Mouse (Mus musculus) MEL (cell line): ENCODE data around the gene Ybx2. TPM values are rescaled to one million over a fixed set of nuclear protein-coding genes. Genes with fewer than 3 reads are reported as not detected.

Source experiments
- DNase-seq: peaks from one replicate; pipeline ENCODE4 v3.0.0; 2011; ENCODE audit warnings: low read depth, low spot score
- H3K27ac ChIP-seq: 2 replicates; pipeline ENCODE4 v1.5.1; 2012; ENCODE audit warnings: low read depth, mild to moderate bottlenecking, control low read depth, low read length, moderate library complexity; ENCODE audit not compliant: control insufficient read depth
- H3K27me3 ChIP-seq, 2 experiments: fragments of 150-350 bp in 1 of 2; sonication (generic) in 1 of 2; 2 replicates each; pipeline ENCODE4 v1.6.1; 2012; ENCODE audit warnings: low read length in 2 of 2, mild to moderate bottlenecking in 2 of 2, improper control_type of control experiment in 1 of 2, moderate library complexity in 1 of 2; ENCODE audit not compliant: insufficient read depth in 2 of 2, control insufficient read depth in 1 of 2
- H3K36me3 ChIP-seq, 2 experiments: 2 replicates each; pipeline ENCODE4 v1.6.1; 2012 to 2014; ENCODE audit warnings: low read length in 2 of 2, improper control_type of control experiment in 1 of 2, inconsistent platforms in 1 of 2, mild to moderate bottlenecking in 1 of 2; ENCODE audit not compliant: insufficient read depth in 2 of 2, control insufficient read depth in 1 of 2
- H3K4me1 ChIP-seq, 2 experiments: fragments of 150-350 bp in 1 of 2; sonication (generic) in 1 of 2; 2 replicates each; pipeline ENCODE4 v1.6.1; 2012; ENCODE audit warnings: low read length in 2 of 2, improper control_type of control experiment in 1 of 2, mild to moderate bottlenecking in 1 of 2; ENCODE audit not compliant: insufficient read depth in 2 of 2, control insufficient read depth in 1 of 2
- H3K4me3 ChIP-seq, 2 experiments: fragments of 150-350 bp in 1 of 2; sonication (generic) in 1 of 2; 2 replicates each; pipeline ENCODE4 v1.5.1; 2012; ENCODE audit warnings: low read depth in 2 of 2, low read length in 2 of 2, mild to moderate bottlenecking in 2 of 2, moderate library complexity in 2 of 2, control low read depth in 1 of 2, improper control_type of control experiment in 1 of 2; ENCODE audit not compliant: control insufficient read depth in 1 of 2, insufficient read depth in 1 of 2
- H3K79me2 ChIP-seq: 2 replicates; pipeline ENCODE4 v1.6.1; 2012; ENCODE audit warnings: mild to moderate bottlenecking, low read length, moderate library complexity; ENCODE audit not compliant: control insufficient read depth, poor library complexity, insufficient read depth
- H3K9ac ChIP-seq: 2 replicates; pipeline ENCODE4 v1.6.1; 2012; ENCODE audit warnings: low read depth, mild to moderate bottlenecking, control low read depth, low read length, moderate library complexity; ENCODE audit not compliant: control insufficient read depth, poor library complexity, severe bottlenecking
- H3K9me3 ChIP-seq: fragments of 150-350 bp; sonication (generic); replicated peaks from 2 replicates; pipeline ENCODE4 v1.6.1; 2012; ENCODE audit warnings: mild to moderate bottlenecking, low read length, improper control_type of control experiment, moderate library complexity; ENCODE audit not compliant: insufficient read depth
- BHLHE40 ChIP-seq: IDR thresholded peaks from 2 replicates; pipeline ENCODE4 v1.6.1; 2012; ENCODE audit warnings: low read depth, mild to moderate bottlenecking, inconsistent platforms, low read length, improper control_type of control experiment, borderline replicate concordance
- CHD1 ChIP-seq: IDR thresholded peaks from 2 replicates; pipeline ENCODE4 v1.6.1; 2012; ENCODE audit warnings: low read depth, mild to moderate bottlenecking, inconsistent platforms, low read length, improper control_type of control experiment
- E2F4 ChIP-seq: IDR thresholded peaks from 2 replicates; pipeline ENCODE4 v1.6.1; 2011; ENCODE audit warnings: low read depth, low read length, improper control_type of control experiment, borderline replicate concordance
- EP300 ChIP-seq, 2 experiments: IDR thresholded peaks; 2 replicates each; pipeline ENCODE4 v1.6.1; 2011; ENCODE audit warnings: improper control_type of control experiment in 2 of 2, low read length in 2 of 2, low read depth in 1 of 2, mild to moderate bottlenecking in 1 of 2
- ETS1 ChIP-seq: IDR thresholded peaks from 2 replicates; pipeline ENCODE4 v1.6.1; 2012; ENCODE audit warnings: low read depth, mild to moderate bottlenecking, inconsistent platforms, low read length, improper control_type of control experiment, moderate library complexity
- GABPA ChIP-seq: IDR thresholded peaks from 2 replicates; pipeline ENCODE4 v1.6.1; 2012; ENCODE audit warnings: low read depth, mild to moderate bottlenecking, inconsistent platforms, low read length, improper control_type of control experiment, moderate library complexity
- GATA1 ChIP-seq: IDR thresholded peaks from 2 replicates; pipeline ENCODE4 v1.6.1; 2011; ENCODE audit warnings: low read depth, low read length, improper control_type of control experiment
- HCFC1 ChIP-seq: IDR thresholded peaks from 2 replicates; pipeline ENCODE4 v1.6.1; 2012; ENCODE audit warnings: low read depth, mild to moderate bottlenecking, inconsistent platforms, low read length, improper control_type of control experiment, moderate library complexity
- JUND ChIP-seq: IDR thresholded peaks from 2 replicates; pipeline ENCODE4 v1.6.1; 2011; ENCODE audit warnings: low read depth, mild to moderate bottlenecking, improper control_type of control experiment, low read length
- KAT2A ChIP-seq: conservative IDR thresholded peaks from 2 replicates; pipeline ENCODE4 v1.6.1; 2012; ENCODE audit warnings: low read depth, low read length, improper control_type of control experiment, inconsistent platforms
- MAFK ChIP-seq: IDR thresholded peaks from 2 replicates; pipeline ENCODE4 v1.6.1; 2011; ENCODE audit warnings: low read depth, mild to moderate bottlenecking, low read length, improper control_type of control experiment, borderline replicate concordance
- MAZ ChIP-seq: IDR thresholded peaks from 2 replicates; pipeline ENCODE4 v1.6.1; 2012; ENCODE audit warnings: low read depth, mild to moderate bottlenecking, inconsistent platforms, low read length, improper control_type of control experiment
- MYC ChIP-seq: IDR thresholded peaks from 2 replicates; pipeline ENCODE4 v1.6.1; 2011; ENCODE audit warnings: low read depth, mild to moderate bottlenecking, low read length, improper control_type of control experiment, moderate library complexity
- NELFE ChIP-seq: IDR thresholded peaks from 2 replicates; pipeline ENCODE4 v1.6.1; 2011; ENCODE audit warnings: low read depth, low read length, improper control_type of control experiment
- NRF1 ChIP-seq: IDR thresholded peaks from 2 replicates; pipeline ENCODE4 v1.6.1; 2014; ENCODE audit warnings: low read depth, mild to moderate bottlenecking, inconsistent platforms, low read length, improper control_type of control experiment, moderate library complexity; ENCODE audit not compliant: poor library complexity, insufficient read depth, severe bottlenecking
- POLR2A ChIP-seq, 2 experiments: IDR thresholded peaks; 2 replicates each; pipeline ENCODE4 v1.6.1; 2011 to 2012; ENCODE audit warnings: low read length in 2 of 2, mild to moderate bottlenecking in 2 of 2, control low read depth in 1 of 2, improper control_type of control experiment in 1 of 2, low read depth in 1 of 2, moderate library complexity in 1 of 2; ENCODE audit not compliant: control insufficient read depth in 1 of 2, insufficient read depth in 1 of 2, poor library complexity in 1 of 2
- POLR2AphosphoS5 ChIP-seq: IDR thresholded peaks from 2 replicates; pipeline ENCODE4 v1.6.1; 2012; ENCODE audit warnings: low read depth, borderline replicate concordance, mild to moderate bottlenecking, inconsistent platforms, low read length, moderate library complexity, mixed read lengths
- RCOR1 ChIP-seq: IDR thresholded peaks from 2 replicates; pipeline ENCODE4 v1.6.1; 2012; ENCODE audit warnings: low read depth, mild to moderate bottlenecking, inconsistent platforms, low read length, improper control_type of control experiment
- SIN3A ChIP-seq: IDR thresholded peaks from 2 replicates; pipeline ENCODE4 v1.6.1; 2012; ENCODE audit warnings: low read length, improper control_type of control experiment, inconsistent platforms
- SMC3 ChIP-seq: IDR thresholded peaks from 2 replicates; pipeline ENCODE4 v1.6.1; 2011; ENCODE audit warnings: low read depth, low read length, improper control_type of control experiment
- TAL1 ChIP-seq: IDR thresholded peaks from 2 replicates; pipeline ENCODE4 v1.6.1; 2012; ENCODE audit warnings: mild to moderate bottlenecking, inconsistent platforms, low read length, moderate library complexity, mixed read lengths
- TBP ChIP-seq: IDR thresholded peaks from 2 replicates; pipeline ENCODE4 v1.8.0; 2011; ENCODE audit warnings: low read depth, low read length, improper control_type of control experiment
- UBTF ChIP-seq: IDR thresholded peaks from 2 replicates; pipeline ENCODE4 v1.6.1; 2012; ENCODE audit warnings: low read depth, mild to moderate bottlenecking, inconsistent platforms, low read length, improper control_type of control experiment, moderate library complexity, borderline replicate concordance; ENCODE audit not compliant: insufficient read depth
- USF1 ChIP-seq: IDR thresholded peaks from 2 replicates; pipeline ENCODE4 v1.6.1; 2014; ENCODE audit warnings: low read depth, mild to moderate bottlenecking, inconsistent platforms, low read length, improper control_type of control experiment, moderate library complexity
- USF2 ChIP-seq, 2 experiments: IDR thresholded peaks; 2 replicates each; pipeline ENCODE4 v1.6.1; 2011 to 2012; ENCODE audit warnings: improper control_type of control experiment in 2 of 2, low read length in 2 of 2, borderline replicate concordance in 1 of 2, inconsistent platforms in 1 of 2, low read depth in 1 of 2, mild to moderate bottlenecking in 1 of 2; ENCODE audit not compliant: insufficient read depth in 1 of 2
- ZC3H11A ChIP-seq: IDR thresholded peaks from 2 replicates; pipeline ENCODE4 v1.6.1; 2012; ENCODE audit warnings: low read depth, mild to moderate bottlenecking, inconsistent platforms, low read length, improper control_type of control experiment
- ZMIZ1 ChIP-seq: IDR thresholded peaks from 2 replicates; pipeline ENCODE4 v1.6.1; 2012; ENCODE audit warnings: low read depth, mild to moderate bottlenecking, inconsistent platforms, low read length, improper control_type of control experiment, moderate library complexity
- ZNF384 ChIP-seq: IDR thresholded peaks from 2 replicates; pipeline ENCODE4 v1.6.1; 2012; ENCODE audit warnings: low read depth, mild to moderate bottlenecking, inconsistent platforms, low read length, improper control_type of control experiment
- polyA plus RNA-seq, 2 experiments: library from polyadenylated mRNA; stranded (reverse) in 1 of 2; unstranded in 1 of 2; fragments of >175 nt in 1 of 2; fragments of >200 nt in 1 of 2; gene quantifications; 2 replicates each; pipeline versions ENCODE4 v1.2.1 to v1.2.4; 2012; ENCODE audit warnings: low replicate concordance in 2 of 2, low read depth in 1 of 2; ENCODE audit not compliant: insufficient read length in 2 of 2, insufficient read depth in 1 of 2, missing spikeins in 1 of 2
- total RNA-seq: library from RNA; depleted of rRNA; stranded (reverse); fragments of 300-350 nt; gene quantifications from 2 replicates; pipeline ENCODE4 v1.2.3, GENCODE M21; 2012

Ybx2 gene
- total and polyA plus RNA-seq, 3 experiments, result 0.50 to 0.92 TPM; not detected in 1

DNA sequence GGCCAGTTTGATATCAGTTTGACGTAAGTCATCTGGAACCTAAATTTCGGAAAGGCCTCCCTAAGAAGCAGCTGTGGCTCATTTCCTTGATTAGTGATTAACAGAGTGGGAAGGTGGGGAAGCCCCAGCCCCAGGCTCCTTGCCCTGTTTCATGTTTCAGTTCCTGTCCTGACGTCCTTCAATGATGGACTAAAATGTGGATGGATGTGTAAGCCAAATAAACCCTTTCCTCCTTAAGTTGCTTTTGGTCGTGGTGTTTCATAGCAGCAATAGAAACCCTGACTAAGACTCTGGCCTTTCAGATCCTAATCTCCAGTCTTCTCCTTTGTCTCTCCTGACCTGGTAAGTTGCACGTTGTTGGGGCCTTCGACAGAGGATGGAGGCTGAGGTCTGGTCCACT lies 34.6 kb downstream of the Ybx2 start:
- Histone ChIP-seq H3K4me3 (no peak overlapping the region), H3K27me3 (no peaks in the 10 kb centered on the region), H3K4me1 (peaks cover 0 to 4% of the 10 kb centered on the region in 2 experiments; a peak in 2 of 4 replicates), H3K9ac (no peak overlapping the region), H3K9me3 (no peaks in the 10 kb centered on the region), H3K36me3 (peaks cover 4 to 25% of the 10 kb centered on the region in 2 experiments), H3K79me2 (no peaks in the 10 kb centered on the region), H3K27ac (no peak overlapping the region)
- no peak for DNase-seq
- TF ChIP-seq JUND (no peak), POLR2A (IDR thresholded peaks at IDR 0.05; ENCODE audit: control insufficient read depth in 1 of 2, insufficient read depth in 1 of 2, low read depth in 1 of 2, low read length in 2 of 2, poor library complexity in 1 of 2) (no peak), GATA1 (no peak), EP300 (IDR thresholded peaks at IDR 0.05; ENCODE audit: low read depth in 1 of 2, low read length in 2 of 2) (no peak), CHD1 (no peak), MYC (no peak), TAL1 (no peak), ETS1 (no peak), SMC3 (no peak), RCOR1 (no peak), GABPA (no peak), E2F4 (no peak), KAT2A (no peak), ZMIZ1 (no peak), MAZ (no peak), UBTF (no peak), HCFC1 (no peak), SIN3A (no peak)

DNA sequence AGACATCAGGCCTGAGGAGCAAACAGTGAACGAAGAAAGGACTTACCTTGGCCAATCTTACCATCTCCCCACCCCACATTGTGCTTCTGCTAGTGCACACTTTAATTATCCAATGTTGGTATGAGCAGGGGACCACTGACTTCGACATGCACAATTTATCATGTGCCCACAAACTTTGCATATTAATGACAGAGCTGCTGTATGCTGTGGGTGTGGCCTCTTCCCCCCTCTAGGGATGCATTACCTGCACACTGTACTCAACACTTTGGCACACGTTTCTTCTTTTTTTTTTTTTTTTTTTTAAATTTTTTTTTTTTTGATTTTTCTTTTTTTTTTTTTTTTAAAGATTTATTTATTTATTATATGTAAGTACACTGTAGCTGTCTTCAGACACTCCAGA lies 35.2 kb downstream of the Ybx2 start:
- H3K4me3 ChIP-seq, result no peak overlapping the region
- no peak overlapping the region for H3K9ac ChIP-seq
- H3K36me3 ChIP-seq, result peaks cover 4 to 28% of the 10 kb centered on the region in 2 experiments
- H3K9me3 ChIP-seq, result no peaks in the 10 kb centered on the region
- TF ChIP-seq GABPA (no peak), BHLHE40 (no peak), CHD1 (no peak), RCOR1 (no peak), EP300 (IDR thresholded peaks at IDR 0.05; ENCODE audit: low read depth in 1 of 2, low read length in 2 of 2) (no peak), ZC3H11A (no peak), GATA1 (no peak), MYC (no peak), JUND (no peak), KAT2A (no peak), USF2 (IDR thresholded peaks at IDR 0.05; ENCODE audit: borderline replicate concordance in 1 of 2, insufficient read depth in 1 of 2, low read depth in 1 of 2, low read length in 2 of 2) (no peak), USF1 (no peak), MAZ (no peak), POLR2AphosphoS5 (no peak), ZMIZ1 (no peak), NRF1 (no peak), TBP (no peak), MAFK (no peak), ZNF384 (no peak), NELFE (no peak)
- TF ChIP-seq, all 39 proteins: peak for 0
- Histone ChIP-seq H3K4me1 (peaks cover 0 to 4% of the 10 kb centered on the region in 2 experiments; a peak in 2 of 4 replicates), H3K79me2 (no peaks in the 10 kb centered on the region), H3K27ac (no peak overlapping the region), H3K27me3 (no peaks in the 10 kb centered on the region)
- DNase-seq, result no peak
